Mouse (Mus musculus): ENCODE results near the gene Tvp23b. TPM values are rescaled to one million over a fixed set of nuclear protein-coding genes. Genes with fewer than 3 reads are reported as not detected.

Tvp23b gene
- polyA plus RNA-seq, 1 experiment from 2014 or later, result 51.5 TPM

GRCm38 (mm10) chr11:62891763-62892162 is 12.5 kb downstream of the Tvp23b start:
- DNase-seq (ENCODE audit: low spot score), result no peak

- peak; percentile 69 for DNase-seq (ENCODE audit: low spot score)
Observed at GRCm38 (mm10) chr11:62901699-62902323, 22.6 kb downstream of the Tvp23b start.

GRCm38 (mm10) chr11:62903871-62904495 is 24.7 kb downstream of the Tvp23b start:
- no peak for DNase-seq (ENCODE audit: low spot score)

- peak; percentile 23 for DNase-seq (ENCODE audit: low spot score)
Observed at GRCm38 (mm10) chr11:62909720-62910306, 30.6 kb downstream of the Tvp23b start.

GRCm38 (mm10) chr11:62911362-62911761 is 32.1 kb downstream of the Tvp23b start:
- DNase-seq (ENCODE audit: low spot score), result no peak

- DNase-seq (ENCODE audit: low spot score), result no peak
Observed at GRCm38 (mm10) chr11:62913141-62913540, 33.9 kb downstream of the Tvp23b start.

- DNase-seq (ENCODE audit: low spot score), result peak; percentile 22
Observed at GRCm38 (mm10) chr11:62914532-62914931, 35.3 kb downstream of the Tvp23b start.

- DNase-seq (ENCODE audit: low spot score), result no peak
Observed at GRCm38 (mm10) chr11:62915486-62915885, 36.2 kb downstream of the Tvp23b start.

- no peak for DNase-seq (ENCODE audit: low spot score)
Observed at GRCm38 (mm10) chr11:62916765-62917164, 37.5 kb downstream of the Tvp23b start.

GRCm38 (mm10) chr11:62919946-62920742 is 40.9 kb downstream of the Tvp23b start:
- no peak for DNase-seq (ENCODE audit: low spot score)

- no peak for DNase-seq (ENCODE audit: low spot score)
Observed at GRCm38 (mm10) chr11:62920743-62921050, 41.4 kb downstream of the Tvp23b start.

- DNase-seq (ENCODE audit: low spot score), result peak; percentile 64
Observed at GRCm38 (mm10) chr11:62921052-62921977, 42.1 kb downstream of the Tvp23b start.

- DNase-seq (ENCODE audit: low spot score), result no peak
Observed at GRCm38 (mm10) chr11:62924091-62924761, 45.0 kb downstream of the Tvp23b start.

- DNase-seq (ENCODE audit: low spot score), result no peak
Observed at GRCm38 (mm10) chr11:62929799-62930198, 50.5 kb downstream of the Tvp23b start.

- DNase-seq (ENCODE audit: low spot score), result no peak
Observed at GRCm38 (mm10) chr11:62930574-62930973, 51.3 kb downstream of the Tvp23b start.

GRCm38 (mm10) chr11:62931141-62931540 is 51.9 kb downstream of the Tvp23b start:
- DNase-seq (ENCODE audit: low spot score), result no peak

- DNase-seq (ENCODE audit: low spot score), result no peak
Observed at GRCm38 (mm10) chr11:62933099-62933498, 53.8 kb downstream of the Tvp23b start.

GRCm38 (mm10) chr11:62934795-62935514 is 55.7 kb downstream of the Tvp23b start:
- no peak for DNase-seq (ENCODE audit: low spot score)

- no peak for DNase-seq (ENCODE audit: low spot score)
Observed at GRCm38 (mm10) chr11:62937986-62938385, 58.7 kb downstream of the Tvp23b start.

- no peak for DNase-seq (ENCODE audit: low spot score)
Observed at GRCm38 (mm10) chr11:62938921-62939320, 59.7 kb downstream of the Tvp23b start.

All from thymus, postnatal 0 days (tissue).